10 mouse cellular contexts compared by ENCODE assay signal in the genomic region with DNA sequence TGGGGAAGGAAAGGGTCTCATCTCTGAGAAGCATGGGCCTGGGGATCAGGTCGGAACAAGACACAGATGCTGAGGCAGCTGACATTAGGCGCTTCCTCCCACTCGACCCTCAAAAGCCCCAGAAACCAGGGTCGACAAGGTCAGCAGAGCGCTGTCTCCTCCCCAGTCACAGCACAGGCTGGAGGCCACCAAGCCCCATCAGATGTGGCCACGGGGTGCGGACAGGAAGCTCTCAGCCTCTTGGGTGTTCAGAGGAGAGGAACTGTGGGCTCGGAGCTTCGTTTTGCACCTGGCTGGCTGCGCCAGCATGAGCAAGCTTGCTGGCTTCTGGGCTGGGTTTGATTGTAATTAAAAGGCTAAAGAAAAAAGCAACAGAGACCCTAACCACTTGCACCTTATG. TPM values are rescaled to one million over a fixed set of nuclear protein-coding genes. Genes with fewer than 3 reads are reported as not detected.
DNase-seq lines count a peak whose midpoint lies in the region; ATAC-seq and TF ChIP-seq lines count a peak whose summit lies in the region.
"Had no signal": no experiment of that assay in that cellular context is flagged by ENCODE, and none has a peak within 500 bp of the region (broad histone marks: within the 10 kb centered on the region; RNA-seq: fewer than 3 reads in every experiment).

No protein-coding gene starts in this region.

- H3K4me1 ChIP-seq in liver, embryonic 11.5 days (replicated peaks; ENCODE audit: control insufficient read depth, insufficient read depth, low read length) = peaks cover 84% of the 10 kb centered on the region
- peaks cover 54% of the 10 kb centered on the region for H3K4me1 ChIP-seq in bone marrow, adult 2 months (ENCODE audit: control insufficient read depth, insufficient read depth, low read length)
- H3K4me1 ChIP-seq in hindbrain, embryonic 14.5 days (replicated peaks; ENCODE audit: control insufficient read depth, insufficient read depth, low read length) = peaks cover 9% of the 10 kb centered on the region
- peaks cover 23% of the 10 kb centered on the region for H3K4me1 ChIP-seq in neural tube, embryonic 15.5 days

- 36% methylated on average over 10 of the region's 10 CpGs for WGBS in liver, embryonic 11.5 days
- WGBS in bone marrow, adult 2 months = 21% methylated on average over 10 of the region's 10 CpGs
- 47% methylated on average over 10 of the region's 10 CpGs for WGBS in hindbrain, embryonic 14.5 days
- WGBS in neural tube, embryonic 15.5 days = 50% methylated on average over 10 of the region's 10 CpGs

- H3K9me3 ChIP-seq in liver, embryonic 11.5 days (ENCODE audit: control insufficient read depth, low read length) = no peaks in the 10 kb centered on the region
- H3K9me3 ChIP-seq in hindbrain, embryonic 14.5 days (ENCODE audit: control insufficient read depth, low read length) = no peaks in the 10 kb centered on the region
- H3K9me3 ChIP-seq in neural tube, embryonic 15.5 days (replicated peaks) = no peaks in the 10 kb centered on the region

- 0 out of 2 replicates have a peak overlapping the region, but pooled peaks have one; percentile 35 for H3K9ac ChIP-seq in liver, embryonic 11.5 days (ENCODE audit: low read depth, low read length)
- H3K9ac ChIP-seq in hindbrain, embryonic 14.5 days = no peak overlapping the region
- no peak overlapping the region for H3K9ac ChIP-seq in neural tube, embryonic 15.5 days (replicated peaks)

- no peaks in the 10 kb centered on the region for H3K27me3 ChIP-seq in liver, embryonic 11.5 days (replicated peaks; ENCODE audit: control insufficient read depth, insufficient read depth, low read length)
- no peaks in the 10 kb centered on the region for H3K27me3 ChIP-seq in hindbrain, embryonic 14.5 days (ENCODE audit: control insufficient read depth, insufficient read depth, low read length)
- H3K27me3 ChIP-seq in neural tube, embryonic 15.5 days (replicated peaks) = no peaks in the 10 kb centered on the region

- H3K27ac ChIP-seq in liver, embryonic 11.5 days (ENCODE audit: low read depth, low read length) = peak overlapping the region; percentile 68
- H3K27ac ChIP-seq in bone marrow, adult 2 months (ENCODE audit: control insufficient read depth, insufficient read depth, low read depth, low read length, poor library complexity) = peak overlapping the region; percentile 91
- 0 out of 2 replicates have a peak overlapping the region, but pooled peaks have one; percentile 26 for H3K27ac ChIP-seq in hindbrain, embryonic 14.5 days
- 0 out of 2 replicates have a peak overlapping the region, but pooled peaks have one; percentile 37 for H3K27ac ChIP-seq in neural tube, embryonic 15.5 days (replicated peaks)

- H3K36me3 ChIP-seq in liver, embryonic 11.5 days (ENCODE audit: control insufficient read depth, insufficient read depth, low read length) = peaks cover 10% of the 10 kb centered on the region; the same call in 1 of the 2 replicates
- no peaks in the 10 kb centered on the region for H3K36me3 ChIP-seq in hindbrain, embryonic 14.5 days (replicated peaks; ENCODE audit: control insufficient read depth, insufficient read depth)
- H3K36me3 ChIP-seq in neural tube, embryonic 15.5 days = no peaks in the 10 kb centered on the region

- no peak for TF ChIP-seq CTCF in bone marrow, adult 2 months (IDR thresholded peaks at IDR 0.05; ENCODE audit: control insufficient read depth, insufficient read depth, low read length)

- no peak for ATAC-seq in liver, embryonic 11.5 days (replicated peaks; ENCODE audit: low FRiP score)
- ATAC-seq in hindbrain, embryonic 14.5 days (ENCODE audit: low FRiP score) = no peak
- no peak for ATAC-seq in neural tube, embryonic 15.5 days (ENCODE audit: low FRiP score)

- no peak; the same call in 1 of the 2 replicates for TF ChIP-seq POLR2A in bone marrow, adult 2 months (IDR thresholded peaks at IDR 0.05; ENCODE audit: borderline replicate concordance, control insufficient read depth, low read depth, low read length)

- no peak for DNase-seq in liver, embryonic 11.5 days (ENCODE audit: low spot score)
- DNase-seq in liver = no peak
- no peak for DNase-seq in hindbrain, embryonic 14.5 days (ENCODE audit: low spot score)
- DNase-seq in embryo, embryonic 10.5 days (ENCODE audit: low spot score) = no peak
- DNase-seq in embryo, embryonic 9.5 days (ENCODE audit: extremely low spot score) = no peak
- DNase-seq in yolk sac, embryonic 10.5 days (ENCODE audit: low spot score) = no peak
- DNase-seq: adrenal gland, postnatal 25 days; layer of hippocampus, postnatal 36 days had no signal

- H3K4me2 ChIP-seq in liver, embryonic 11.5 days = peak overlapping the region; percentile 5; the same call in 1 of the 2 replicates
- no peak overlapping the region for H3K4me2 ChIP-seq in hindbrain, embryonic 14.5 days (replicated peaks)
- H3K4me2 ChIP-seq in neural tube, embryonic 15.5 days = no peak overlapping the region

- H3K4me3 ChIP-seq in liver, embryonic 11.5 days (ENCODE audit: low read depth, low read length) = no peak overlapping the region
- H3K4me3 ChIP-seq in bone marrow, adult 2 months (replicated peaks; ENCODE audit: control insufficient read depth, low read depth, low read length) = no peak overlapping the region
- H3K4me3 ChIP-seq in hindbrain, embryonic 14.5 days (replicated peaks; ENCODE audit: low read length) = no peak overlapping the region
- no peak overlapping the region for H3K4me3 ChIP-seq in neural tube, embryonic 15.5 days (replicated peaks)

RNA-seq across cellular contexts. Expression of a gene that starts 13.5 kb away (rescaled TPM):
- 32.2 and 33.3 TPM in 2 replicates for polyA plus RNA-seq in liver, embryonic 11.5 days (2014; fragmentation: Nextera tagmentation; extraction: Ambion mirVana)
- polyA plus RNA-seq in bone marrow, adult 2 months (2011; ENCODE audit: insufficient read depth, insufficient read length, low replicate concordance, missing spikeins) = 23.1 and 45.9 TPM in 2 replicates
- 2.3 and 2.7 TPM in 2 replicates for polyA plus RNA-seq in hindbrain, embryonic 14.5 days (2014; fragmentation: Nextera tagmentation; extraction: Ambion mirVana)
- 2.4 and 7.9 TPM in 2 replicates for polyA plus RNA-seq in neural tube, embryonic 15.5 days (2015; fragmentation: Nextera tagmentation; extraction: Ambion mirVana)

RNA-seq across cellular contexts. Expression of a gene that starts 50.3 kb away (rescaled TPM):
- 3.9 and 4.1 TPM in 2 replicates for polyA plus RNA-seq in liver, embryonic 11.5 days (2014; fragmentation: Nextera tagmentation; extraction: Ambion mirVana)
- 2.7 and 7.3 TPM in 2 replicates for polyA plus RNA-seq in bone marrow, adult 2 months (2011; ENCODE audit: insufficient read depth, insufficient read length, low replicate concordance, missing spikeins)
- polyA plus RNA-seq in hindbrain, embryonic 14.5 days (2014; fragmentation: Nextera tagmentation; extraction: Ambion mirVana) = 7.1 and 7.2 TPM in 2 replicates
- polyA plus RNA-seq in neural tube, embryonic 15.5 days (2015; fragmentation: Nextera tagmentation; extraction: Ambion mirVana) = 4.7 and 4.9 TPM in 2 replicates

Comparison
In these comparisons a context has a peak if more than half of its experiments do, and no peak if none do; other contexts are left out.
1. H3K27ac ChIP-seq: peak in every context shown above with its lines; median percentile 91 in bone marrow, adult 2 months; 68 in liver, embryonic 11.5 days; 37 in neural tube, embryonic 15.5 days; 26 in hindbrain, embryonic 14.5 days.